Mouse (Mus musculus) lung, adult 2 months (tissue): ENCODE data around the gene Scgb1a1.
"Not testable (repeated sequence)": the region's sequence is repeated elsewhere in the genome, so short reads cannot be mapped to it uniquely, and the experiment has no call there.

ENCODE experiments used
- CTCF ChIP-seq: fragments of 200-500 bp; IDR thresholded peaks from 2 replicates; pipeline ENCODE4 v1.5.1; 2011; ENCODE audit warnings: mild to moderate bottlenecking, low read length, control low read depth; ENCODE audit not compliant: insufficient read depth
- POLR2A ChIP-seq: fragments of 200-500 bp; IDR thresholded peaks from 2 replicates; pipeline ENCODE4 v1.6.1; 2011; ENCODE audit warnings: low read depth, mild to moderate bottlenecking, control low read depth, low read length, borderline replicate concordance; ENCODE audit errors: extremely low read depth

DNA sequence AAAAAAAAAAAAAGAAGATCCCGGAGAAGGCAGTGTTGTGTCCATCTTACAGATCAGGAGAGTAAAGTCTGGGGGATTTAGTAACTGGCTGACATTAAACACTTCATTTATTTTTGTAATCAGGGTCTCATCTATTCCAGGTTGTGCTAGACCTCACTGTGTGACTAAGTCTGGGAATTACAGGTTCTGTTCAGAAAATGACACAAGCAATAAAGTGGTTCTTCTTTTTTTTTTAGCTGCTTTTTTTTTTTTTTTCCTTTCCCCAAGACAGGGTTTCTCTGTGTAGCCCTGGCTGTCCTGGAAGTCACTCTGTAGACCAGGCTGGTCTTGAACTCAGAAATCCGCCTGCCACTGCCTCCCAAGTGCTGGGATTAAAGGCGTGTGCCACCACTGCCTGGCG, 35.8 kb downstream of the Scgb1a1 start:
- not testable (repeated sequence) for TF ChIP-seq CTCF, POLR2A
